ENCODE assay signal across 16 mouse cellular contexts in genomic region chr12:29394881-29395280, GRCm38 (mm10).
DNase-seq lines count a peak whose midpoint lies in the region; ATAC-seq and TF ChIP-seq lines count a peak whose summit lies in the region.
"Had no signal": no experiment of that assay in that cellular context is flagged by ENCODE, and none has a peak within 500 bp of the region (broad histone marks: within the 10 kb centered on the region; RNA-seq: fewer than 3 reads in every experiment).

No protein-coding gene starts in this region.

- DNase-seq in adrenal gland, postnatal 10 days = peak; percentile 13
- no peak for DNase-seq in adrenal gland, postnatal 25 days
- DNase-seq in hindbrain, embryonic 10.5 days (ENCODE audit: low spot score) = peak; percentile 15
- DNase-seq in hindbrain, embryonic 14.5 days (ENCODE audit: low spot score) = no peak
- peak; percentile 7 for DNase-seq in ES-E14 (ENCODE audit: low read depth, low spot score)
- peak; percentile 31 for DNase-seq in embryo, embryonic 11 days
- DNase-seq in frontal cortex, postnatal 25 days (ENCODE audit: low spot score in 2 of 2) = no peak
- DNase-seq: cerebellum, adult 18-20 months; gastrocnemius, postnatal 14 days; liver; thymus, adult 18-20 months; thymus, postnatal 4 days had no signal

- no peak overlapping the region for H3K9ac ChIP-seq in hindbrain, embryonic 14.5 days
- H3K9ac ChIP-seq in ES-E14 (ENCODE audit: insufficient read depth, low read depth, low read length, poor library complexity, severe bottlenecking) = no peak overlapping the region
- no peak overlapping the region for H3K9ac ChIP-seq in kidney, embryonic 15.5 days
- H3K9ac ChIP-seq: embryonic facial prominence, embryonic 15.5 days; neural tube, embryonic 12.5 days had no signal

- no peaks in the 10 kb centered on the region for H3K27me3 ChIP-seq in hindbrain, embryonic 10.5 days (ENCODE audit: insufficient read depth, poor library complexity, severe bottlenecking)
- no peaks in the 10 kb centered on the region for H3K27me3 ChIP-seq in hindbrain, embryonic 14.5 days (ENCODE audit: control insufficient read depth, insufficient read depth, low read length)
- no peaks in the 10 kb centered on the region for H3K27me3 ChIP-seq in kidney, embryonic 15.5 days
- H3K27me3 ChIP-seq: embryonic facial prominence, embryonic 15.5 days; neural tube, embryonic 12.5 days had no signal

- H3K4me2 ChIP-seq in hindbrain, embryonic 14.5 days (replicated peaks) = no peak overlapping the region
- no peak overlapping the region for H3K4me2 ChIP-seq in kidney, embryonic 15.5 days
- H3K4me2 ChIP-seq: embryonic facial prominence, embryonic 15.5 days; neural tube, embryonic 12.5 days had no signal

- peaks cover 7% of the 10 kb centered on the region for H3K4me1 ChIP-seq in hindbrain, embryonic 10.5 days (replicated peaks)
- 0 out of 2 replicates have a peak, but pooled peaks cover 5% of the 10 kb centered on the region for H3K4me1 ChIP-seq in hindbrain, embryonic 14.5 days (replicated peaks; ENCODE audit: control insufficient read depth, insufficient read depth, low read length)
- H3K4me1 ChIP-seq in ES-E14 (ENCODE audit: control insufficient read depth in 2 of 2, insufficient read depth in 2 of 2, low read length in 2 of 2, poor library complexity in 1 of 2) = no peaks in the 10 kb centered on the region
- H3K4me1 ChIP-seq in kidney, embryonic 15.5 days = no peaks in the 10 kb centered on the region
- H3K4me1 ChIP-seq: embryonic facial prominence, embryonic 15.5 days; neural tube, embryonic 12.5 days had no signal

- H3K9me3 ChIP-seq in hindbrain, embryonic 10.5 days = no peaks in the 10 kb centered on the region
- H3K9me3 ChIP-seq in hindbrain, embryonic 14.5 days (ENCODE audit: control insufficient read depth, low read length) = no peaks in the 10 kb centered on the region
- no peaks in the 10 kb centered on the region for H3K9me3 ChIP-seq in ES-E14 (ENCODE audit: control insufficient read depth, insufficient read depth, low read depth, low read length)
- H3K9me3 ChIP-seq in kidney, embryonic 15.5 days (replicated peaks) = no peaks in the 10 kb centered on the region
- H3K9me3 ChIP-seq: embryonic facial prominence, embryonic 15.5 days; neural tube, embryonic 12.5 days had no signal

- H3K4me3 ChIP-seq in hindbrain, embryonic 10.5 days = no peak overlapping the region
- no peak overlapping the region for H3K4me3 ChIP-seq in hindbrain, embryonic 14.5 days (replicated peaks; ENCODE audit: low read length)
- H3K4me3 ChIP-seq in ES-E14 (ENCODE audit: insufficient read depth in 1 of 2, low read depth in 1 of 2, low read length in 2 of 2, poor library complexity in 1 of 2, severe bottlenecking in 1 of 2) = no peak overlapping the region
- no peak overlapping the region for H3K4me3 ChIP-seq in kidney, embryonic 15.5 days (replicated peaks)
- H3K4me3 ChIP-seq: embryonic facial prominence, embryonic 15.5 days; neural tube, embryonic 12.5 days had no signal

- ATAC-seq in hindbrain, embryonic 14.5 days (ENCODE audit: low FRiP score) = no peak
- ATAC-seq in kidney, embryonic 15.5 days (replicated peaks; ENCODE audit: low FRiP score) = no peak
- ATAC-seq: inflammation-experienced regulatory T-cells, adult 6 months had no signal

- 42% methylated on average over 6 of the region's 6 CpGs for WGBS in hindbrain, embryonic 10.5 days
- WGBS in hindbrain, embryonic 14.5 days = 16% methylated on average over 6 of the region's 6 CpGs
- WGBS in kidney, embryonic 15.5 days = 61% methylated on average over 6 of the region's 6 CpGs

- no peak overlapping the region for H3K27ac ChIP-seq in hindbrain, embryonic 10.5 days
- no peak overlapping the region for H3K27ac ChIP-seq in hindbrain, embryonic 14.5 days
- H3K27ac ChIP-seq in ES-E14 (ENCODE audit: insufficient read depth, low read depth, low read length, poor library complexity, severe bottlenecking) = no peak overlapping the region
- no peak overlapping the region for H3K27ac ChIP-seq in kidney, embryonic 15.5 days
- H3K27ac ChIP-seq: embryonic facial prominence, embryonic 15.5 days; neural tube, embryonic 12.5 days had no signal

- in situ Hi-C loops in ES-E14 (cut with MboI; ENCODE audit: low sequenced_read_pairs in 2 of 2, unreplicated experiment in 2 of 2) = no loop called here

- H3K36me3 ChIP-seq in hindbrain, embryonic 10.5 days = no peaks in the 10 kb centered on the region
- no peaks in the 10 kb centered on the region for H3K36me3 ChIP-seq in hindbrain, embryonic 14.5 days (replicated peaks; ENCODE audit: control insufficient read depth, insufficient read depth)
- no peaks in the 10 kb centered on the region for H3K36me3 ChIP-seq in ES-E14 (ENCODE audit: control insufficient read depth, insufficient read depth, low read length, poor library complexity, severe bottlenecking)
- no peaks in the 10 kb centered on the region for H3K36me3 ChIP-seq in kidney, embryonic 15.5 days
- H3K36me3 ChIP-seq: embryonic facial prominence, embryonic 15.5 days; neural tube, embryonic 12.5 days had no signal

TF ChIP-seq in ES-E14, 5 proteins besides CTCF, POLR2A, EP300 and RAD21:
- TF ChIP-seq MAFK (IDR thresholded peaks at IDR 0.05; ENCODE audit: insufficient read depth, low read depth, low read length) (no peak), CHD2 (IDR thresholded peaks at IDR 0.05; ENCODE audit: low read depth, low read length) (no peak), ZNF384 (IDR thresholded peaks at IDR 0.05; ENCODE audit: low read depth, low read length) (no peak)

Comparison
In these comparisons a context has a peak if more than half of its experiments do, and no peak if none do; other contexts are left out.
1. DNase-seq: peak in adrenal gland, postnatal 10 days (single experiment), hindbrain, embryonic 10.5 days (single experiment), ES-E14 (single experiment) and embryo, embryonic 11 days (single experiment); none in adrenal gland, postnatal 25 days (single experiment), hindbrain, embryonic 14.5 days (single experiment) and frontal cortex, postnatal 25 days (0 of 2).